Mouse (Mus musculus) G1E (cell line): Measurements from ENCODE around the gene Dkc1.

Source experiments
- CTCF ChIP-seq: IDR thresholded peaks from 2 replicates; pipeline ENCODE4 v1.5.1; 2012; ENCODE audit warnings: low read depth, low read length, inconsistent platforms, mixed read lengths
- GATA1 ChIP-seq: IDR thresholded peaks from 2 replicates; pipeline ENCODE4 v1.6.1; 2012; ENCODE audit warnings: borderline replicate concordance, low read length, inconsistent platforms, mixed read lengths
- POLR2AphosphoS5 ChIP-seq: IDR thresholded peaks from 2 replicates; pipeline ENCODE4 v1.6.1; 2012; ENCODE audit warnings: low read depth, low read length, inconsistent platforms; ENCODE audit not compliant: insufficient replicate concordance

GRCm38 (mm10) chrX:75148414-75148813 lies 52.8 kb downstream of the Dkc1 start:
- no peak for TF ChIP-seq POLR2AphosphoS5
- TF ChIP-seq CTCF = no peak
- TF ChIP-seq GATA1 = no peak
